Mouse (Mus musculus) cortical plate, adult 2 months (tissue): Measurements from ENCODE around the gene Adamts15.

Experiments used
- CTCF ChIP-seq: fragments of 200-500 bp; IDR thresholded peaks from 2 replicates; pipeline ENCODE4 v1.5.1; 2011; ENCODE audit warnings: mild to moderate bottlenecking, control low read depth, low read length; ENCODE audit not compliant: insufficient read depth; ENCODE audit errors: extremely low read depth
- POLR2A ChIP-seq: fragments of 200-500 bp; IDR thresholded peaks from 2 replicates; pipeline ENCODE4 v1.6.1; 2011; ENCODE audit warnings: mild to moderate bottlenecking, low read length, control low read depth; ENCODE audit not compliant: insufficient read depth; ENCODE audit errors: extremely low read depth

DNA sequence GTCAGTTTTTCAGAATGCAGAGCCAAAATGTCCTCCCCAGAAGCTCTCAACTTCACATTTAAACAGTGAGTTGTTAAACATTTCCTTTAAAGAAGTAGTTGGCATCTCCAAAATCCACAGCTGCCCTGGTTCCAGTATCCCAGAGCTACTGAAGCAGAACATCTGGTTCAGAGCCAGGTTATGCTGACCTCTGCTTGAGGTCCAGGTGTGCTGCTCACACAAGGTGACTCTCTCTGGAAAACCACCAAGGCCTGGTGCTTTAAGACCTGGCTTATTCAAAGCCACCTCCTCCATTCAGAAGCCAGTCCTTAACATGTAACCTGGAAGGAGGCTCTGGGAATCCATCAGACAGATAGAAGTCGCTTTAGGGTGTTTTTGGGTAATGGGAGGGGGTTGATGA is 23.0 kb upstream of the Adamts15 start:
- TF ChIP-seq POLR2A (no peak), CTCF (no peak)
